Mouse (Mus musculus): ENCODE measurements around the gene Arfgap3.
"Not testable (repeated sequence)": the region's sequence is repeated elsewhere in the genome, so short reads cannot be mapped to it uniquely, and the experiment has no call there.

DNA sequence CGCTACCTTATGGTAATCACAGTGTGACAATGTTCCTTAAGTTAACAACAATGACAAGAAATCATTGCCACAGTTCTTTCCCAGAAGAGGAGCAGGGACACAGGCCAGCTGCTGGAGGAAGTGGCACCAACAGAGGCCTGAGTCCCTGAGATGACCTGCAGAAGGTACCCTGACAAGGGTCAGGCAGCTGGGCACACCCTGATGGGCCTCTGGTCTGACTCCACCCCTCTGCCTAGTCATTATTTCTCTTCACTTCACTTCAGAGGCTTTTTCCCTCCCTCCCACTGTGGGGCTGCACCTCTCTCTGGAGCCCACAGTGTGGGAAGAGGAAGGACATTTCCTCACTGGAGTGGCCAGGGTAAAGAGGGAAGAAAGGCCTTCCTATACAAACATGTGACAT, 12.8 kb upstream of the Arfgap3 start:
- not testable (repeated sequence) for TF ChIP-seq CTCF (IDR thresholded peaks at IDR 0.05; ENCODE audit: borderline replicate concordance, insufficient read depth, low read depth, low read length); POLR2A (IDR thresholded peaks at IDR 0.05; ENCODE audit: borderline replicate concordance, insufficient read depth, low read length)

Data from cerebellum, adult 2 months (tissue).